8 mouse cellular contexts compared by ENCODE assay signal in genomic region chr15:89078208-89078836, GRCm38 (mm10). TPM values are rescaled to one million over a fixed set of nuclear protein-coding genes. Genes with fewer than 3 reads are reported as not detected.
A peak's percentile ranks its signal among the peaks of the same experiment; 100 is the strongest.
DNase-seq lines count a peak whose midpoint lies in the region; ATAC-seq and TF ChIP-seq lines count a peak whose summit lies in the region.

No protein-coding gene starts in this region.

- peak; percentile 49 for ATAC-seq in intestine, postnatal 0 days

- 0 out of 2 replicates have a peak overlapping the region, but pooled peaks have one; percentile 18 for H3K4me3 ChIP-seq in intestine, postnatal 0 days (ENCODE audit: low read depth, low read length)

- H3K9me3 ChIP-seq in intestine, postnatal 0 days (ENCODE audit: control insufficient read depth): no peaks in the 10 kb centered on the region

- H3K27ac ChIP-seq in intestine, postnatal 0 days (ENCODE audit: low read depth, low read length): peak overlapping the region; percentile 16; the same call in 1 of the 2 replicates

- peak overlapping the region; percentile 87 for H3K4me2 ChIP-seq in intestine, postnatal 0 days (replicated peaks; ENCODE audit: low read depth)

- peaks cover 27% of the 10 kb centered on the region for H3K36me3 ChIP-seq in intestine, postnatal 0 days (ENCODE audit: control insufficient read depth, insufficient read depth)

- no peaks in the 10 kb centered on the region for H3K27me3 ChIP-seq in intestine, postnatal 0 days (replicated peaks; ENCODE audit: control insufficient read depth, insufficient read depth, low read length)

- peaks cover 7% of the 10 kb centered on the region; the same call in 1 of the 2 replicates for H3K4me1 ChIP-seq in intestine, postnatal 0 days (replicated peaks; ENCODE audit: control insufficient read depth, insufficient read depth, low read length)

- 36% methylated on average over 9 of the region's 9 CpGs for WGBS in intestine, postnatal 0 days

- H3K9ac ChIP-seq in intestine, postnatal 0 days (ENCODE audit: low read depth, low read length): peak overlapping the region; percentile 8; the same call in 1 of the 2 replicates

- no peak for TF ChIP-seq CTCF in intestine, postnatal 0 days (IDR thresholded peaks at IDR 0.05; ENCODE audit: low read depth)

- DNase-seq in 3T3-L1 (ENCODE audit: low read depth, low spot score): peak; percentile 35
- peak; percentile 63 to 68 for DNase-seq in CD8-positive naive resting alpha-beta T cell, adult 2 months (ENCODE audit: low read depth in 2 of 2, low spot score in 2 of 2)
- DNase-seq in fat pad, adult 2 months (ENCODE audit: extremely low read depth, low read depth, low spot score): peak; percentile 42
- peak; percentile 77 to 78 for DNase-seq in lung, adult 18-20 months
- peak; percentile 57 for DNase-seq in spleen, adult 12 weeks (ENCODE audit: low spot score)
- no peak for DNase-seq in left cerebral cortex, postnatal 36 days (ENCODE audit: low spot score in 2 of 2)
- no peak for DNase-seq in cerebellum, adult 11 months

- intact Hi-C loops in left cerebral cortex, postnatal 36 days (cut with DNase I): no loop called here

RNA-seq across cellular contexts. Expression of gene Trabd, which starts 3.4 kb away (rescaled TPM):
- polyA plus RNA-seq in intestine, postnatal 0 days (2015; fragmentation: Nextera tagmentation; extraction: Ambion mirVana): 32.5 and 33.0 TPM in 2 replicates
- 10 to 100 TPM; 16.8 to 19.5 TPM for total RNA-seq in left cerebral cortex, postnatal 36 days (2021)

RNA-seq across cellular contexts. Expression of gene Selenoo, which starts 10.6 kb away (rescaled TPM):
- 9.6 and 10.4 TPM in 2 replicates for polyA plus RNA-seq in intestine, postnatal 0 days (2015; fragmentation: Nextera tagmentation; extraction: Ambion mirVana)
- total RNA-seq in left cerebral cortex, postnatal 36 days (2021): 10 to 100 TPM; 22.6 to 23.1 TPM

RNA-seq across cellular contexts. Expression of gene Panx2, which starts 18.8 kb away (rescaled TPM):
- polyA plus RNA-seq in intestine, postnatal 0 days (2015; fragmentation: Nextera tagmentation; extraction: Ambion mirVana): 0.26 and 0.48 TPM in 2 replicates
- total RNA-seq in left cerebral cortex, postnatal 36 days (2021): 100 to 1,000 TPM; 100 to 103 TPM

RNA-seq across cellular contexts. Expression of gene Tubgcp6, which starts 44.6 kb away (rescaled TPM):
- 3.6 and 4.2 TPM in 2 replicates for polyA plus RNA-seq in intestine, postnatal 0 days (2015; fragmentation: Nextera tagmentation; extraction: Ambion mirVana)
- 10 to 100 TPM; 29.6 to 30.6 TPM for total RNA-seq in left cerebral cortex, postnatal 36 days (2021)

RNA-seq across cellular contexts. Expression of gene Hdac10, which starts 50.2 kb away (rescaled TPM):
- 7.6 and 8.6 TPM in 2 replicates for polyA plus RNA-seq in intestine, postnatal 0 days (2015; fragmentation: Nextera tagmentation; extraction: Ambion mirVana)
- 10 to 100 TPM; 12.8 to 16.8 TPM for total RNA-seq in left cerebral cortex, postnatal 36 days (2021)

Comparison
In these comparisons a context has a peak if more than half of its experiments do, and no peak if none do; other contexts are left out.
1. DNase-seq: peak in 3T3-L1 (single experiment), CD8-positive naive resting alpha-beta T cell, adult 2 months (2 of 2), fat pad, adult 2 months (single experiment), lung, adult 18-20 months (2 of 2) and spleen, adult 12 weeks (single experiment); none in left cerebral cortex, postnatal 36 days (0 of 2) and cerebellum, adult 11 months (single experiment).